Mouse (Mus musculus) limb, embryonic 13.5 days (tissue): Measurements from ENCODE around the gene Arhgap27. TPM values are rescaled to one million over a fixed set of nuclear protein-coding genes. Genes with fewer than 3 reads are reported as not detected.
"Not testable (repeated sequence)": the region's sequence is repeated elsewhere in the genome, so short reads cannot be mapped to it uniquely, and the experiment has no call there.

ENCODE experiments used
- ATAC-seq: fragments of 200-750 bp; cut with Nextera tagmentation; 2 replicates; pipeline ENCODE4 v1.8.0; 2017; ENCODE audit warnings: low read depth, moderate number of reproducible peaks, moderate TSS enrichment; ENCODE audit not compliant: low FRiP score
- H3K27ac ChIP-seq: fragments of 300-500 bp; sonication (generic); 2 replicates; pipeline ENCODE4 v1.5.1; 2015; ENCODE audit warnings: inconsistent platforms, mild to moderate bottlenecking, moderate library complexity
- H3K27me3 ChIP-seq: fragments of 300-500 bp; sonication (generic); 2 replicates; pipeline ENCODE4 v1.6.1; 2015; ENCODE audit warnings: mild to moderate bottlenecking, inconsistent platforms
- H3K36me3 ChIP-seq: fragments of 300-500 bp; sonication (generic); 2 replicates; pipeline ENCODE4 v1.6.1; 2015; ENCODE audit warnings: inconsistent platforms, mild to moderate bottlenecking, moderate library complexity
- H3K4me1 ChIP-seq: fragments of 300-500 bp; sonication (generic); 2 replicates; pipeline ENCODE4 v1.6.1; 2015; ENCODE audit warnings: inconsistent platforms
- H3K4me2 ChIP-seq: fragments of 300-500 bp; sonication (generic); replicated peaks from 2 replicates; pipeline ENCODE4 v1.6.1; 2015; ENCODE audit warnings: inconsistent platforms, mild to moderate bottlenecking, moderate library complexity
- H3K4me3 ChIP-seq: fragments of 300-500 bp; sonication (generic); 2 replicates; pipeline ENCODE4 v1.5.1; 2015; ENCODE audit warnings: moderate library complexity, mild to moderate bottlenecking, inconsistent platforms
- H3K9ac ChIP-seq: fragments of 300-500 bp; sonication (generic); 2 replicates; pipeline ENCODE4 v1.6.1; 2015; ENCODE audit warnings: mild to moderate bottlenecking, inconsistent platforms
- H3K9me3 ChIP-seq: fragments of 300-500 bp; sonication (generic); 2 replicates; pipeline ENCODE4 v1.6.1; 2016; ENCODE audit warnings: inconsistent platforms
- WGBS: fragments of 180-500 bp; shearing (Covaris S2); methylation state at CpG from one replicate; pipeline ENCODE4 v1.1.7; 2015; 5-methylcytosine and 5-hydroxymethylcytosine counted together
- polyA plus RNA-seq: library from polyadenylated mRNA; unstranded; fragments of >200 nt; fragmentation: Nextera tagmentation; extraction: Ambion mirVana; gene quantifications from 2 replicates; pipeline ENCODE4 v1.2.1, GENCODE M21; 2015

Arhgap27 gene
- polyA plus RNA-seq, 1 experiment from 2014 or later: 6.8 TPM

- ATAC-seq: peak; percentile 57; the same call in 1 of the 2 replicates
- H3K27me3 ChIP-seq: peaks cover 3% of the 10 kb centered on the region; the same call in 1 of the 2 replicates
Measured at GRCm38 (mm10) chr11:103325172-103325571, 38.3 kb downstream of the Arhgap27 start.

GRCm38 (mm10) chr11:103324723-103325122, 38.8 kb downstream of the Arhgap27 start:
- no peak overlapping the region for H3K9ac ChIP-seq
- H3K9me3 ChIP-seq: no peaks in the 10 kb centered on the region
- no peak; the same call in 1 of the 2 replicates for ATAC-seq
- H3K27ac ChIP-seq: no peak overlapping the region
- 43% methylated on average over 13 of the region's 13 CpGs for WGBS
- no peaks in the 10 kb centered on the region for H3K36me3 ChIP-seq
- peaks cover 3% of the 10 kb centered on the region; the same call in 1 of the 2 replicates for H3K27me3 ChIP-seq
- peaks cover 33% of the 10 kb centered on the region for H3K4me1 ChIP-seq
- H3K4me2 ChIP-seq: no peak overlapping the region
- no peak overlapping the region for H3K4me3 ChIP-seq

More at GRCm38 (mm10) chr11:103325172-103325571, 38.3 kb downstream of the Arhgap27 start:
- Histone ChIP-seq H3K9ac (no peak overlapping the region), H3K27ac (no peak overlapping the region), H3K9me3 (no peaks in the 10 kb centered on the region), H3K4me3 (no peak overlapping the region), H3K4me2 (no peak overlapping the region), H3K4me1 (peaks cover 29% of the 10 kb centered on the region), H3K36me3 (no peaks in the 10 kb centered on the region)
- 10% methylated on average over 8 of the region's 8 CpGs for WGBS

GRCm38 (mm10) chr11:103322832-103323231, 40.7 kb downstream of the Arhgap27 start:
- not testable (repeated sequence) for H3K36me3 ChIP-seq
- WGBS: 40% methylated on average over 4 of the region's 4 CpGs

GRCm38 (mm10) chr11:103320646-103321045, 42.8 kb downstream of the Arhgap27 start:
- Histone ChIP-seq H3K9ac (no peak overlapping the region), H3K36me3 (no peaks in the 10 kb centered on the region), H3K27ac (no peak overlapping the region), H3K9me3 (no peaks in the 10 kb centered on the region), H3K27me3 (peaks cover 3% of the 10 kb centered on the region; the same call in 1 of the 2 replicates), H3K4me3 (no peak overlapping the region), H3K4me1 (peaks cover 33% of the 10 kb centered on the region), H3K4me2 (no peak overlapping the region)
- 34% methylated on average over 4 of the region's 4 CpGs for WGBS
- no peak for ATAC-seq

More at GRCm38 (mm10) chr11:103322832-103323231, 40.7 kb downstream of the Arhgap27 start:
- H3K4me2 ChIP-seq, H3K27ac ChIP-seq, H3K27me3 ChIP-seq, ATAC-seq, H3K9ac ChIP-seq, H3K4me3 ChIP-seq, H3K9me3 ChIP-seq: not testable (repeated sequence)
- H3K4me1 ChIP-seq: peaks cover 33% of the 10 kb centered on the region

- 79% methylated on average over 8 of the region's 8 CpGs for WGBS
- no peak overlapping the region for H3K27ac ChIP-seq
Measured at GRCm38 (mm10) chr11:103320196-103320595, 43.3 kb downstream of the Arhgap27 start.

GRCm38 (mm10) chr11:103318042-103318441, 45.5 kb downstream of the Arhgap27 start:
- Histone ChIP-seq H3K9me3 (no peaks in the 10 kb centered on the region), H3K4me2 (no peak overlapping the region), H3K36me3 (no peaks in the 10 kb centered on the region), H3K9ac (no peak overlapping the region), H3K4me1 (peaks cover 20% of the 10 kb centered on the region), H3K27me3 (no peaks in the 10 kb centered on the region), H3K27ac (no peak overlapping the region), H3K4me3 (no peak overlapping the region)
- WGBS: 80% methylated on average over 1 of the region's 1 CpGs
- no peak for ATAC-seq

More at GRCm38 (mm10) chr11:103320196-103320595, 43.3 kb downstream of the Arhgap27 start:
- H3K36me3 ChIP-seq: no peaks in the 10 kb centered on the region
- H3K4me1 ChIP-seq: peaks cover 33% of the 10 kb centered on the region
- H3K9me3 ChIP-seq: no peaks in the 10 kb centered on the region
- peaks cover 3% of the 10 kb centered on the region; the same call in 1 of the 2 replicates for H3K27me3 ChIP-seq
- H3K4me3 ChIP-seq: no peak overlapping the region
- no peak overlapping the region for H3K9ac ChIP-seq
- H3K4me2 ChIP-seq: no peak overlapping the region
- no peak for ATAC-seq

GRCm38 (mm10) chr11:103315379-103315778, 48.1 kb downstream of the Arhgap27 start:
- no peaks in the 10 kb centered on the region for H3K9me3 ChIP-seq
- H3K4me3 ChIP-seq: no peak overlapping the region
- no peak overlapping the region for H3K27ac ChIP-seq
- H3K4me1 ChIP-seq: peaks cover 23% of the 10 kb centered on the region
- H3K4me2 ChIP-seq: no peak overlapping the region
- 83% methylated on average over 5 of the region's 5 CpGs for whole genome bisulfite sequencing
- H3K9ac ChIP-seq: no peak overlapping the region
- no peaks in the 10 kb centered on the region for H3K36me3 ChIP-seq
- H3K27me3 ChIP-seq: no peaks in the 10 kb centered on the region
- ATAC-seq: no peak

- Histone ChIP-seq H3K4me1 (peaks cover 18% of the 10 kb centered on the region), H3K9me3 (no peaks in the 10 kb centered on the region), H3K4me2 (no peak overlapping the region), H3K4me3 (no peak overlapping the region), H3K36me3 (no peaks in the 10 kb centered on the region), H3K27me3 (no peaks in the 10 kb centered on the region), H3K27ac (no peak overlapping the region), H3K9ac (no peak overlapping the region)
- ATAC-seq: no peak
- WGBS: 73% methylated on average over 10 of the region's 10 CpGs
Measured at GRCm38 (mm10) chr11:103314736-103315374, 48.6 kb downstream of the Arhgap27 start.

- Histone ChIP-seq H3K4me2 (no peak overlapping the region), H3K27ac (no peak overlapping the region), H3K4me3 (no peak overlapping the region), H3K4me1 (peaks cover 18% of the 10 kb centered on the region), H3K9me3 (no peaks in the 10 kb centered on the region), H3K36me3 (no peaks in the 10 kb centered on the region), H3K9ac (no peak overlapping the region), H3K27me3 (no peaks in the 10 kb centered on the region)
- ATAC-seq: no peak
- WGBS: 84% methylated on average over 6 of the region's 6 CpGs
Measured at GRCm38 (mm10) chr11:103313542-103313941, 50.0 kb downstream of the Arhgap27 start.

- H3K27ac ChIP-seq: peak overlapping the region; percentile 48; the same call in 1 of the 2 replicates
- no peaks in the 10 kb centered on the region for H3K36me3 ChIP-seq
- no peak for ATAC-seq
- no peaks in the 10 kb centered on the region for H3K9me3 ChIP-seq
- no peak overlapping the region for H3K4me3 ChIP-seq
- H3K27me3 ChIP-seq: no peaks in the 10 kb centered on the region
- 68% methylated on average over 8 of the region's 8 CpGs for WGBS
- H3K9ac ChIP-seq: no peak overlapping the region
- peak overlapping the region; percentile 68 for H3K4me2 ChIP-seq
- peaks cover 20% of the 10 kb centered on the region for H3K4me1 ChIP-seq
Measured at GRCm38 (mm10) chr11:103312655-103313255, 50.7 kb downstream of the Arhgap27 start.

GRCm38 (mm10) chr11:103311960-103312611, 51.4 kb downstream of the Arhgap27 start:
- H3K27me3 ChIP-seq: no peaks in the 10 kb centered on the region
- H3K27ac ChIP-seq: peak overlapping the region; percentile 84
- peaks cover 20% of the 10 kb centered on the region for H3K4me1 ChIP-seq
- no peaks in the 10 kb centered on the region for H3K36me3 ChIP-seq
- H3K4me2 ChIP-seq: peak overlapping the region; percentile 68
- peak overlapping the region; percentile 63 for H3K9ac ChIP-seq
- peak; percentile 85 for ATAC-seq
- WGBS: under 1% methylated on average over 30 of the region's 30 CpGs
- peak overlapping the region; percentile 39 for H3K4me3 ChIP-seq
- H3K9me3 ChIP-seq: no peaks in the 10 kb centered on the region

- 77% methylated on average over 10 of the region's 10 CpGs for WGBS
- H3K4me1 ChIP-seq: peaks cover 25% of the 10 kb centered on the region
Measured at GRCm38 (mm10) chr11:103309956-103310574, 53.4 kb downstream of the Arhgap27 start.

More at GRCm38 (mm10) chr11:103309956-103310574, 53.4 kb downstream of the Arhgap27 start:
- no peak overlapping the region for H3K27ac ChIP-seq
- no peak for ATAC-seq
- H3K4me3 ChIP-seq: no peak overlapping the region
- H3K36me3 ChIP-seq: no peaks in the 10 kb centered on the region
- H3K9ac ChIP-seq: no peak overlapping the region
- H3K4me2 ChIP-seq: no peak overlapping the region
- no peaks in the 10 kb centered on the region for H3K27me3 ChIP-seq
- no peaks in the 10 kb centered on the region for H3K9me3 ChIP-seq
